Mouse (Mus musculus) heart, postnatal 25 days (tissue): ENCODE measurements at regions not wholly inside any gene's neighbourhood (a gene's known extent, or its start where the extent isn't known, plus 50 kb on each side); places are given as distances from the start of the nearest gene placed in this dataset. TPM values are rescaled to one million over a fixed set of nuclear protein-coding genes. Genes with fewer than 3 reads are reported as not detected.

ENCODE experiments used
- microRNA-seq: library from miRNA; unstranded; fragments of <30 nt; microRNA quantifications from one replicate; pipeline ENCODE4 v1.2.0, GENCODE M21; 2022

Small RNAs in the stretch of these regions (microRNA-seq; reads per million reads assigned to microRNA genes)
- gene Mir6343, result not detected
